Mouse (Mus musculus): Measurements from ENCODE around the gene 4930451I11Rik.

GRCm38 (mm10) chr7:126789141-126789540 is 42.3 kb downstream of the 4930451I11Rik start:
- TF ChIP-seq CTCF (IDR thresholded peaks at IDR 0.05; ENCODE audit: borderline replicate concordance, insufficient read depth, low read length) (no peak), POLR2A (IDR thresholded peaks at IDR 0.05; ENCODE audit: low read depth, low read length) (no peak)

Data from embryonic fibroblast, embryonic 13.5 days (primary cell).